Mouse (Mus musculus) forebrain, embryonic 15.5 days (tissue): ENCODE measurements around the gene Thap12. TPM values are rescaled to one million over a fixed set of nuclear protein-coding genes. Genes with fewer than 3 reads are reported as not detected.

Experiments
- ATAC-seq: fragments of 200-750 bp; cut with Nextera tagmentation; replicated peaks from 2 replicates; pipeline ENCODE4 v1.8.0; 2017; ENCODE audit warnings: mild to moderate bottlenecking, moderate TSS enrichment, moderate library complexity
- H3K27ac ChIP-seq: fragments of 300-500 bp; sonication (generic); replicated peaks from 2 replicates; pipeline ENCODE4 v1.5.1; 2015; ENCODE audit warnings: mild to moderate bottlenecking, inconsistent platforms
- H3K27me3 ChIP-seq: fragments of 300-500 bp; sonication (generic); 2 replicates; pipeline ENCODE4 v1.6.1; 2015; ENCODE audit warnings: inconsistent platforms
- H3K36me3 ChIP-seq: fragments of 300-500 bp; sonication (generic); 2 replicates; pipeline ENCODE4 v1.6.1; 2015; ENCODE audit warnings: mild to moderate bottlenecking, inconsistent platforms
- H3K4me1 ChIP-seq: fragments of 300-500 bp; sonication (generic); 2 replicates; pipeline ENCODE4 v1.6.1; 2015; ENCODE audit warnings: inconsistent platforms
- H3K4me2 ChIP-seq: fragments of 300-500 bp; sonication (generic); replicated peaks from 2 replicates; pipeline ENCODE4 v1.6.1; 2015; ENCODE audit warnings: mild to moderate bottlenecking, inconsistent platforms
- H3K4me3 ChIP-seq: fragments of 300-500 bp; sonication (generic); 2 replicates; pipeline ENCODE4 v1.5.1; 2015; ENCODE audit warnings: mild to moderate bottlenecking, inconsistent platforms
- H3K9ac ChIP-seq: fragments of 300-500 bp; sonication (generic); replicated peaks from 2 replicates; pipeline ENCODE4 v1.6.1; 2015; ENCODE audit warnings: mild to moderate bottlenecking, inconsistent platforms
- H3K9me3 ChIP-seq: fragments of 300-500 bp; sonication (generic); 2 replicates; pipeline ENCODE4 v1.6.1; 2016; ENCODE audit warnings: inconsistent platforms
- WGBS: fragments of 180-500 bp; shearing (Covaris S2); methylation state at CpG from one replicate; pipeline ENCODE4 v1.1.7; 2015; ENCODE audit warnings: mixed read lengths; 5-methylcytosine and 5-hydroxymethylcytosine counted together
- polyA plus RNA-seq: library from polyadenylated mRNA; unstranded; fragments of >200 nt; fragmentation: Nextera tagmentation; extraction: Ambion mirVana; gene quantifications from 2 replicates; pipeline ENCODE4 v1.2.1, GENCODE M21; 2015

Gene Thap12
- polyA plus RNA-seq: 49.0 and 54.9 TPM in 2 replicates

- Histone ChIP-seq H3K9me3 (no peaks in the 10 kb centered on the region), H3K9ac (peak within 1 kb of the TSS; percentile 87), H3K4me1 (peaks cover 26% of the 10 kb centered on the region), H3K27ac (peak within 1 kb of the TSS; percentile 79), H3K36me3 (no peaks in the 10 kb centered on the region), H3K4me3 (peak within 1 kb of the TSS; percentile 89), H3K27me3 (no peaks in the 10 kb centered on the region), H3K4me2 (peak within 1 kb of the TSS; percentile 60)
- 1% methylated on average over 61 of the region's 65 CpGs for WGBS
- ATAC-seq: peak; percentile 99
Measured at GRCm38 (mm10) chr7:98702283-98703240, at the start of gene Thap12. Gene Thap12, plus strand, starts transcription at chr7:98703103.

DNA sequence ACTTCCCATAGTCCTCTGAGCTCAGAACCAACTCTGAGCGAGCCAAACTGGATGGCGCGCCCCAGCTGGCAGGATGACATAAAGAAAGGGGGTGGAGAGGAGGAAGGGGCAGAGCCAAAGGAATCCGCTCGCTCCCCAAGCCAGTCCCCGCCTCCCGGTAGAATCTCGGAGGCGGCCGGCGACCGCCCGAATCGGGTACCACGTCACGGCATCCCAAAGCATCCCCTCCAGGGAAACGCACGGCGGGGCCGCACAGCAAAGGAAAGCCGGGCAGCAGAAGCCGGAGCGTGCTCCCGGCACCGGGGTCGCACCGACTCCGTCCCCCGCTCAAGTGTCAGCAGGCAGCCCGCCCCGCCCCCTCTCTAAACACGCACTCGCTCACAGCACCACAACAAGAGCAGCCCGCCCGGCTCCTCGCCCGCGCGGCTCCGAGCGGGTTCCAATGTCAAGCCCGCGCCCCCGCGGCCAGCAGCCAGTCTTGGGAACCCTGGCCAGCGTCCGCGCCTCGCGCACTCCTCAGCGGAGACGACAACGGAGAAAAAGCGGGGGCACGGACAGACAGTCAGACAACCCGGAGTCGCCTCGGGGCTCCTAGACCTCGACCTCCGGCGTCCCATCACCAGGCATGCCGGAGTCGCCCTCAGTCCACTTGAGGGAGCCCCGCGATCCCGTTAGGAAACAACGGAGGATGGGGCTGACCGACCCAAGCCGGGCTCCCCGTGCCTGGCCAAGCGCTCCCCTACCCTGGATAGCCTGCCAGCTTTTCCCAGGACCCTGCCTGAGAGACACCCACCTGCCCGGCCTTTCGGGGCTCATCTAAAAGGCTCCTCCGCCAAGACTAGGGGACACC is 47.0 kb upstream of the Thap12 start:
- Histone ChIP-seq H3K27me3 (no peaks in the 10 kb centered on the region), H3K4me1 (peaks cover 42% of the 10 kb centered on the region), H3K4me2 (peak overlapping the region; percentile 66), H3K4me3 (peak overlapping the region; percentile 85), H3K9ac (peak overlapping the region; percentile 82), H3K9me3 (no peaks in the 10 kb centered on the region), H3K27ac (peak overlapping the region; percentile 97), H3K36me3 (peaks cover 18% of the 10 kb centered on the region)
- ATAC-seq: peak; percentile 45
- WGBS: under 1% methylated on average over 68 of the region's 74 CpGs

DNA sequence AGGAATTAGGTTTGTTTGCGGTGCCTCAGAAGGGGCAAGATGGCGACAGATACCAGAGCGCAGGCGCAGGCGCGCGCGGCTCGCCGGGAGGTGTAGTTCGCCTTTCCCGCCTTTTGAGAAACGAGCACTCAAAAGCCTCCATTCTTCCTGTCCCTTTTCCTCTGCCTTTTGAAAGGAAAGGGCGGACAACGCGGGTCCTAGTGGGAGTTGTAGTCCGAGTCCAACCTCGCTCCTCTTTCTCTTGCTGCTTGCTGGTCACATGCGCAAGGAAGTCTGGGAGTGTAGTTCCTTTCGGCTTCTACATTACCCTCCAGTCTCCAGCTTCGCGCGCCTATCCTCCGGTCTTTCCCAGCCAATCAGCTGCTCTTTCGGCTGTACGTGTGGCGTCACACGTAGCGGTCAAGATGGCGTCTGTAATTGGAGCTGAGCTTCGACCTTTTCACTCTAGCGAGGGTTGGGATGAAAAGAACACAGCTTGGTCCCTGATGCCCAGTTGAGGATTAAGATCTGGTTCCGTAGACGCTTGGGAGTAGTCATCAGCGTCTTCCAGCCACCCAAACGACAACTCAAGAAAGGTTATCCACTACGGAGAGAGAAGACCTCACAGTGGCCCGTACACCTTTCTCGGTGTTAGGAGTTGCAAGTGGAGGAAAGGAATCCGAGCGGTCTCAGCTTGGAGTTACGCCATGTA is 46.2 kb upstream of the Thap12 start, which contains the start of gene Emsy:
Gene Emsy, minus strand, starts transcription at position 253 of the 691 bp plus-strand sequence.
- H3K9me3 ChIP-seq: no peaks in the 10 kb centered on the region
- peak within 1 kb of the TSS; percentile 71 for H3K4me2 ChIP-seq
- H3K27me3 ChIP-seq: no peaks in the 10 kb centered on the region
- H3K36me3 ChIP-seq: peaks cover 17% of the 10 kb centered on the region
- under 1% methylated on average over 42 of the region's 42 CpGs for WGBS
- H3K27ac ChIP-seq: peak within 1 kb of the TSS; percentile 97
- H3K4me1 ChIP-seq: peaks cover 42% of the 10 kb centered on the region
- ATAC-seq: peak; percentile 98
- peak within 1 kb of the TSS; percentile 82 for H3K9ac ChIP-seq
- peak within 1 kb of the TSS; percentile 85 for H3K4me3 ChIP-seq

DNA sequence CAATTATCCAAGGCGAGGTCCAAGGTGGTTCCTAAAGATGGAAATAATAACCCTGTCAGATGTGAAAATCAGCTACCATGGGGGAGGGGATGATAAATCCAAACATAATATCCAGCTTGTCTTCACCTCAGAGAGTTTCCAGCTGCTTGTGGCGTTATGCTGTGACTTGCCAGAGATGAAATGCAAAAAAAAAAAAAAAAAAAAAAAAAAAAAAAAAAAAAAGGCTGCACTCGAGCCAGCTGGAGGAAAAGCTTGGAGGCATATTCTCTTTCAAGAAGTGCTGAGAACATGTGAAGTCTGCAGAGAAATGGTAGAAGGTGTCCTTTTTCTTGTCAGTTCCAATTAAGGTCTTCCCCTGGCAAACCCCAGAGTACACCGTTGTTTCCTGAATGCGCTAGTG is 37.7 kb upstream of the Thap12 start:
- Histone ChIP-seq H3K36me3 (no peaks in the 10 kb centered on the region), H3K9me3 (no peaks in the 10 kb centered on the region), H3K4me3 (no peak overlapping the region), H3K9ac (no peak overlapping the region), H3K27ac (no peak overlapping the region), H3K27me3 (no peaks in the 10 kb centered on the region), H3K4me1 (no peaks in the 10 kb centered on the region), H3K4me2 (no peak overlapping the region)
- no peak for ATAC-seq
- 61% methylated on average over 5 of the region's 5 CpGs for WGBS

DNA sequence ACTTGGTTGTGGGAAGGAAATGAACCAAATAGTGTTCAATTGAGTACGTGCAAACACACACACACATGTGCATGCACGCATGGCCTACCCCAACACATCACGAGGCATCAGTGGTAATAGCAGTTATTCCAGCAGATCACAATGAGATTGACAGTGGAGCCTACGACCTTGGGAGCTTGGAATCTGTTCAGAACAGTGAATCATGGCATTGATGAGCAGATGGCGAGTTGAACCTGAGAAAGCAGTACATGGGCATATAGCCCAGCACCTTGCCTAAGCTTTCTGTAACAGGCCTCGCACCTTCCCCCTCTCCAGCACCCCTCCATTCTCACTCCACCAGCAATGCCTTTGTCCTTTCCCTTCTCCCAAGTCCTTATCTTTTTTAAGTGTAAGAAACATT is 37.2 kb upstream of the Thap12 start:
- Histone ChIP-seq H3K36me3 (no peaks in the 10 kb centered on the region), H3K27ac (no peak overlapping the region), H3K4me1 (no peaks in the 10 kb centered on the region), H3K9me3 (no peaks in the 10 kb centered on the region), H3K4me2 (no peak overlapping the region), H3K4me3 (no peak overlapping the region), H3K27me3 (no peaks in the 10 kb centered on the region), H3K9ac (no peak overlapping the region)
- WGBS: 80% methylated on average over 6 of the region's 6 CpGs
- ATAC-seq: no peak

- H3K36me3 ChIP-seq: no peaks in the 10 kb centered on the region
- H3K4me2 ChIP-seq: no peak overlapping the region
- no peaks in the 10 kb centered on the region for H3K9me3 ChIP-seq
- ATAC-seq: no peak
- 66% methylated on average over 6 of the region's 6 CpGs for WGBS
- H3K4me1 ChIP-seq: no peaks in the 10 kb centered on the region
- H3K27ac ChIP-seq: no peak overlapping the region
- H3K9ac ChIP-seq: no peak overlapping the region
- no peak overlapping the region for H3K4me3 ChIP-seq
- H3K27me3 ChIP-seq: no peaks in the 10 kb centered on the region
Measured at GRCm38 (mm10) chr7:98667956-98668746, 34.8 kb upstream of the Thap12 start.

DNA sequence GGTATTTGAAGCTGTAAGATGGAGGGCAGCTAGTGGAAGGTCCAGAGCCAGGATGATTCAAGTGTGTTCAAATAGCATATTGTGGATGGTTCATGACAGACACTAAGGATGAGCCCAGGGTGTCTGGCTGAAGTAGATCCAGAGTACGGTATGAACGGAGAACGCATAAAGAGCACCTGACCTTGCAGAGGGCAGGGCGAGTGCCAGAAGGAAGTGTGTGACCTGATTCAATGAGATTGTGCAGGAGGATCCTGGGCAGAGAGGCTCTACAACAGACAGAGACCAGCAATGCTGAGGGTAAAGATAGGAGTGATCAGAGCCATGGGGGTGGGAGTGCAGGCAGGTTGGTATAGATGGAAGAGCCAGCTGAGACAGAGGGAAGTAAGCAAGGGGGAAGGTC is 32.1 kb upstream of the Thap12 start:
- H3K27ac ChIP-seq: no peak overlapping the region
- no peak overlapping the region for H3K4me2 ChIP-seq
- no peak overlapping the region for H3K4me3 ChIP-seq
- no peaks in the 10 kb centered on the region for H3K36me3 ChIP-seq
- no peaks in the 10 kb centered on the region for H3K4me1 ChIP-seq
- WGBS: 93% methylated on average over 4 of the region's 4 CpGs
- H3K27me3 ChIP-seq: no peaks in the 10 kb centered on the region
- ATAC-seq: no peak
- no peaks in the 10 kb centered on the region for H3K9me3 ChIP-seq
- no peak overlapping the region for H3K9ac ChIP-seq

GRCm38 (mm10) chr7:98671416-98671815 is 31.5 kb upstream of the Thap12 start:
- no peak for ATAC-seq
- Histone ChIP-seq H3K4me2 (no peak overlapping the region), H3K4me3 (no peak overlapping the region), H3K4me1 (no peaks in the 10 kb centered on the region), H3K9me3 (no peaks in the 10 kb centered on the region), H3K9ac (no peak overlapping the region), H3K36me3 (no peaks in the 10 kb centered on the region), H3K27ac (no peak overlapping the region), H3K27me3 (no peaks in the 10 kb centered on the region)
- WGBS: 83% methylated on average over 9 of the region's 9 CpGs

- H3K4me2 ChIP-seq: no peak overlapping the region
- 69% methylated on average over 11 of the region's 11 CpGs for WGBS
- no peaks in the 10 kb centered on the region for H3K27me3 ChIP-seq
Measured at GRCm38 (mm10) chr7:98672241-98672955, 30.5 kb upstream of the Thap12 start.

GRCm38 (mm10) chr7:98674344-98674743 is 28.6 kb upstream of the Thap12 start:
- 84% methylated on average over 4 of the region's 4 CpGs for WGBS
- no peaks in the 10 kb centered on the region for H3K36me3 ChIP-seq
- no peaks in the 10 kb centered on the region for H3K4me1 ChIP-seq

More at GRCm38 (mm10) chr7:98672241-98672955, 30.5 kb upstream of the Thap12 start:
- Histone ChIP-seq H3K36me3 (no peaks in the 10 kb centered on the region), H3K9ac (no peak overlapping the region), H3K9me3 (no peaks in the 10 kb centered on the region), H3K4me3 (no peak overlapping the region), H3K27ac (no peak overlapping the region), H3K4me1 (no peaks in the 10 kb centered on the region)
- no peak for ATAC-seq

More at GRCm38 (mm10) chr7:98674344-98674743, 28.6 kb upstream of the Thap12 start:
- H3K9ac ChIP-seq: no peak overlapping the region
- H3K27ac ChIP-seq: no peak overlapping the region
- no peak for ATAC-seq
- H3K4me3 ChIP-seq: no peak overlapping the region
- H3K4me2 ChIP-seq: no peak overlapping the region
- H3K9me3 ChIP-seq: no peaks in the 10 kb centered on the region
- H3K27me3 ChIP-seq: no peaks in the 10 kb centered on the region
